Mouse (Mus musculus) heart, embryonic 12.5 days (tissue): Measurements from ENCODE around the gene Fbln1. TPM values are rescaled to one million over a fixed set of nuclear protein-coding genes. Genes with fewer than 3 reads are reported as not detected.

Experiments used
- ATAC-seq: fragments of 200-750 bp; cut with Nextera tagmentation; 2 replicates; pipeline ENCODE4 v1.8.0; 2017; ENCODE audit warnings: moderate TSS enrichment, moderate library complexity; ENCODE audit not compliant: insufficient number of reproducible peaks, low FRiP score
- H3K27ac ChIP-seq: fragments of 300-500 bp; sonication (generic); 2 replicates; pipeline ENCODE4 v1.5.1; 2016; ENCODE audit warnings: mild to moderate bottlenecking, moderate library complexity; ENCODE audit not compliant: poor library complexity, severe bottlenecking
- H3K27me3 ChIP-seq: fragments of 300-500 bp; sonication (generic); replicated peaks from 2 replicates; pipeline ENCODE4 v1.6.1; 2016; ENCODE audit warnings: mild to moderate bottlenecking, moderate library complexity
- H3K36me3 ChIP-seq: fragments of 300-500 bp; sonication (generic); 2 replicates; pipeline ENCODE4 v1.6.1; 2016; ENCODE audit warnings: mild to moderate bottlenecking, moderate library complexity
- H3K4me1 ChIP-seq: fragments of 300-500 bp; sonication (generic); replicated peaks from 2 replicates; pipeline ENCODE4 v1.6.1; 2016; ENCODE audit warnings: mild to moderate bottlenecking
- H3K4me2 ChIP-seq: fragments of 300-500 bp; sonication (generic); 2 replicates; pipeline ENCODE4 v1.6.1; 2016; ENCODE audit warnings: mild to moderate bottlenecking, moderate library complexity
- H3K4me3 ChIP-seq: fragments of 300-500 bp; sonication (generic); 2 replicates; pipeline ENCODE4 v1.5.1; 2016; ENCODE audit warnings: mild to moderate bottlenecking
- H3K9ac ChIP-seq: fragments of 300-500 bp; sonication (generic); 2 replicates; pipeline ENCODE4 v1.6.1; 2016; ENCODE audit warnings: mild to moderate bottlenecking, moderate library complexity
- H3K9me3 ChIP-seq: fragments of 300-500 bp; sonication (generic); replicated peaks from 2 replicates; pipeline ENCODE4 v1.6.1; 2016; ENCODE audit warnings: mild to moderate bottlenecking, moderate library complexity
- WGBS: fragments of 180-500 bp; shearing (Covaris S2); methylation state at CpG from one replicate; pipeline ENCODE4 v1.1.7; 2016; 5-methylcytosine and 5-hydroxymethylcytosine counted together
- polyA plus RNA-seq: library from polyadenylated mRNA; unstranded; fragments of >200 nt; fragmentation: Nextera tagmentation; extraction: Ambion mirVana; gene quantifications from 2 replicates; pipeline ENCODE4 v1.2.1, GENCODE M21; 2016

Gene Fbln1
- polyA plus RNA-seq, result 142 and 145 TPM in 2 replicates

DNA sequence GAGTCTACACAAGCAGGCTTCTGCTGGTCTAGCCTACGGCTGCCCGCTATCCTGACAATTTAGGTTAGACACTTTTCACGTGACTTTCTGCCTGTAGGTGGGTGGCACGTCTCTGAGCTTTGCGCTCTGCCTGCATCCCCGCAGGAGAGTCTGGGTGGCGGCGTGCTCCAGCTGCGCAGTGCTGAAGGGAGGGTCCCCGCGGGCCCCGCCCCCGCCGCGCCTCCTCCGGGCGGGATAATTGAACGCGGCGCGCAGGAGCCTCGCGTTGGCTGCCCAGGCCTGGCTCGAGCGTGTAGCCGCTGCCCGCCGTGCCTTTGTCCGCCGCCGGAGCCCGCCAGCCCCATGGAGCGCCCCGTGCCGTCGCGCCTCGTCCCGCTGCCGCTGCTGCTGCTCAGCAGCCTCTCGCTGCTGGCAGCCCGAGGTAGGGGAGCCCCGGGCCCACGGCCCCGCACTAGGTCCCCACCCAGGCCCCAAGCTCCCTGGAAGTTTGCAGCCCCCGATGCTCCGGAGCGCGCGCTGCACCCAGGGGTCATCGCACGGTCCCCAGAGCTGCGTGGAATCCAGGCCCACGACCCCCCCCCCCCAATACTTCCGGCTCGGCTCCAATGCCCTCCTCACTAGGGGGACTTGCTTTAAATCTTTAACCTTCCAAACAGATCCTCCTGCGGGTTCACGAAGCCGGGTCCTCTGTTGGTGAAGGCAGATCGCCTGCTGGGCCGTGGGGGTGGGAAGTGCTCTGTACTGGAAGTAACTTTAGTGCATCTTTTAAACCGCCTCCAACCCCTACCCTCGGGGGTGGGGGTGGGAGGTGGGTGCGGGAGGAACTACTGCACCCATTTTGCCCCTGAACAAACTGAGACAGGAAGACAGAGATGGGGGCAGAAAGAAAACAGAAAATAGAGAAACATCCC lies at the start of gene Fbln1:
Gene Fbln1 (plus strand): TSS at position 158 of the 911 bp plus-strand sequence.
- Histone ChIP-seq H3K4me2 (peak within 1 kb of the TSS; percentile 97), H3K9me3 (no peaks in the 10 kb centered on the region), H3K4me1 (peaks cover 28% of the 10 kb centered on the region), H3K4me3 (peak within 1 kb of the TSS; percentile 74), H3K36me3 (peaks cover 5% of the 10 kb centered on the region; the same call in 1 of the 2 replicates), H3K9ac (peak within 1 kb of the TSS; percentile 88), H3K27me3 (peaks cover 29% of the 10 kb centered on the region), H3K27ac (peak within 1 kb of the TSS; percentile 67)
- ATAC-seq, result peak; percentile 80
- WGBS, result under 1% methylated on average over 63 of the region's 64 CpGs

DNA sequence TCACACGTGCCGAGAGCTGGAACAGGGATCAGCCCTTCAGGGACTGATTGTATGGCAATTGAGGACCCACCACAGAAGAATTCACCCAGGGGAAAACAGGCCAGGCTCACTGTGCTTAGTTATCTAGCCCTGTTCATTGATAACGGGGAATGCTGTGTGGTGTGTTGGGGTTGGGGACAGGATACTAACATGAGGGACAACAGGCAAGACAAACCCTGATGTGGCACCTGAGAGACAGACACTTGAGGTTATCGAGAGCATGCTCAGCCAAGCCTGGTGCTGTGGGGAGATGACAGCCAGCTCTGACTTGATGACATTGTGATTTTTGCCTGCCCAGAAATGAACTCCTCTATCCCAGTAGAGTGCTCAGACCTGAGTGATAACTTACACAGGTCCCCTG lies 49.6 kb upstream of the Fbln1 start:
- Histone ChIP-seq H3K27me3 (peaks cover 22% of the 10 kb centered on the region), H3K4me2 (no peak overlapping the region)
- ATAC-seq, result peak; percentile 37; the same call in 1 of the 2 replicates

DNA sequence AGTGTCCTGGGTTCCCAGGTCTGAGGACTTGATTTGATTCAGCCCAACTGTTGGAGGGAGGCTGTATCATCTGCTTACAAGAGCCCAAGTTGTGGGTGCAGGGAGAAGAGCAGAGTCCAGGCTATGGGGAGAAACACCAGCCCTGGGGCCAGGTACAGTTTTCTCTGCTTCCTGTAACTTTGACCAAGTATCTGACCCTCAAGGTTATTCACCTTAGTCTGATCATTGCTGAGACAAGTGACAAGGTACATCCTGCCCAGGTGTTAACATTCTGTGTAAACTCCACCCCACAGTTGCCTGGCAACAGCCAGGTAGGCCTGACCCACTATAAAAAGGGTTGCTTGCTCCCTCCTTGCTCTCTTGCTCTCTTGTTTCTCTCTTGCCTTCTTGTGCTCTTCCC lies 44.3 kb upstream of the Fbln1 start:
- H3K4me2 ChIP-seq, result no peak overlapping the region
- peaks cover 26% of the 10 kb centered on the region for H3K27me3 ChIP-seq

More for the DNA sequence above, 49.6 kb upstream of the Fbln1 start:
- peaks cover 3% of the 10 kb centered on the region; the same call in 1 of the 2 replicates for H3K9me3 ChIP-seq
- no peak overlapping the region for H3K4me3 ChIP-seq
- H3K4me1 ChIP-seq, result peaks cover 28% of the 10 kb centered on the region
- H3K27ac ChIP-seq, result 0 out of 2 replicates have a peak overlapping the region, but pooled peaks have one; percentile 9
- 14% methylated on average over 4 of the region's 4 CpGs for WGBS
- H3K36me3 ChIP-seq, result no peaks in the 10 kb centered on the region
- H3K9ac ChIP-seq, result no peak overlapping the region

DNA sequence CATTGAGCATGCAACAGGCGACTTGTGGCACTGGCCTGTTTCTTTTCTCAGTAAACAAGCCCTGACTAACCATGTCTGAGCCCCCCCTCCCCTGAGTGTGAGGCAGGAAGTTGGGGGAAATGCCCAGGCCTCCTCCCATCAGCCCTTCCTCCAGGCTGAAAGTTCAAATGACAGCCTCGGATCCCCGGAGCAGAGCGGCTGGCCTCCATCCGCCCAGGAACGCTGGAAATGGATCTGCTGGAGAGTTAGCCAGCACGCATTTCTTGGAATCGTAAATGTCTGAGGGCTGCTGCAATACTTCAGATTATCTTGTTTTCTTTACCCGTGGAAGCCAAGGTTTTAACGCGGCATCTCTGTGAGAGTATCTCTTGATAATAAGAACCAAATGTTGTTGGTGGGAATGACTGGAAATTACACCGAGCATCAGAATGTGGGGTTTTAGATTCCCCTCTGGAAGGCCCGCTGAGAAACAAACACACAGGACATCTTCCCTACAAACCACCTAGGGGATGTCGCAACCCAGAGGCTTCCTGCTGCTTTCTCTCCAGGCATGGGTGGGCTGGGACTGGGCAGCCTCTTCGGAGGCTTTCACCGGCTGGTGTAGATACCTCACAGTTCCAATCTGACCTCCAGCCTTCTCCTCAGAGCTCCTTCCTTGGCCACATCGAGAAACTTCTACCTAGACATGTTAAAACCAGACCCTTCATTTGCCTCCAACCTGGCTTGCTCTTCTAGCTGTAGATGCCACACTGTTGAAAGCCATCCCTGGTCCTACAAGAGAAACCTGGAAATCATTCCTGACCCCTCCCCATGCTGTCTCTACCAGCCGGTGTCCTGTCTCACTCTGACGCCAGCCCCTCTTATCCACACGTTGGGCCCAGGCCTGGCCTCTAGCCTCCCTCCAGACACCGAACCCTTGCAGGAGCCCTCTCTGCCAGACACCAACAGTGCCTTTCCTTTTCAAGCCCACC lies 42.8 kb upstream of the Fbln1 start:
- no peak for ATAC-seq
- WGBS, result 24% methylated on average over 21 of the region's 21 CpGs
- no peak overlapping the region for H3K9ac ChIP-seq
- 0 out of 2 replicates have a peak overlapping the region, but pooled peaks have one; percentile 17 for H3K27ac ChIP-seq
- H3K4me2 ChIP-seq, result peak overlapping the region; percentile 2; the same call in 1 of the 2 replicates
- no peak overlapping the region for H3K4me3 ChIP-seq
- H3K9me3 ChIP-seq, result no peaks in the 10 kb centered on the region
- peaks cover 26% of the 10 kb centered on the region for H3K27me3 ChIP-seq
- H3K4me1 ChIP-seq, result peaks cover 34% of the 10 kb centered on the region
- no peaks in the 10 kb centered on the region for H3K36me3 ChIP-seq

More for the DNA sequence above, 44.3 kb upstream of the Fbln1 start:
- Histone ChIP-seq H3K27ac (no peak overlapping the region), H3K9ac (no peak overlapping the region), H3K4me3 (no peak overlapping the region), H3K4me1 (peaks cover 30% of the 10 kb centered on the region), H3K9me3 (peaks cover 3% of the 10 kb centered on the region; the same call in 1 of the 2 replicates), H3K36me3 (no peaks in the 10 kb centered on the region)
- ATAC-seq, result no peak

DNA sequence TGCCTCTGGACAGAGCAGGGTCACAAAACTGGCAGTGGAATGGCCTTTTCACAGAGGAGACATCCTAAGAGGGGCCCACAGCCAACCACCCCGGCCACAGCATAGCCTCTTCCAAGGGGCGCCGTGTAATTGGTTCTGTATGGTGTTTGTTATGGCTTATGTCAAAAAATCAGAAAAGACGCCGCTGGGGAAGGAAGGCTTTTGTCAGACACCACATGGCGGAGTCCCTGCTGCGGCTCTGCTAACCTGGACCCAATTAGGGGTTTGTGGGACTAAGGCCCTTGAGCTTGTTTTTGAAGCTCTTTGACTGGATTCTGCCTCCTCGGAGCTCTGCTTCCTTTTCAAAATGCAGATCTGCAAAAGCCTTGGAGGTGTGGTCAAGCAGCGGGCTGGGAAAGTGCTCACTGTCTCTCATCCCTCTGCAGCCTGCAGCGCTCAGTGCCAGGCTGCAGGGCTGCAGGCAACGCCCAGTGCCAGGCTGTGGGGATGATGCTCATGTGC lies 39.3 kb upstream of the Fbln1 start:
- peaks cover 28% of the 10 kb centered on the region for H3K4me1 ChIP-seq

DNA sequence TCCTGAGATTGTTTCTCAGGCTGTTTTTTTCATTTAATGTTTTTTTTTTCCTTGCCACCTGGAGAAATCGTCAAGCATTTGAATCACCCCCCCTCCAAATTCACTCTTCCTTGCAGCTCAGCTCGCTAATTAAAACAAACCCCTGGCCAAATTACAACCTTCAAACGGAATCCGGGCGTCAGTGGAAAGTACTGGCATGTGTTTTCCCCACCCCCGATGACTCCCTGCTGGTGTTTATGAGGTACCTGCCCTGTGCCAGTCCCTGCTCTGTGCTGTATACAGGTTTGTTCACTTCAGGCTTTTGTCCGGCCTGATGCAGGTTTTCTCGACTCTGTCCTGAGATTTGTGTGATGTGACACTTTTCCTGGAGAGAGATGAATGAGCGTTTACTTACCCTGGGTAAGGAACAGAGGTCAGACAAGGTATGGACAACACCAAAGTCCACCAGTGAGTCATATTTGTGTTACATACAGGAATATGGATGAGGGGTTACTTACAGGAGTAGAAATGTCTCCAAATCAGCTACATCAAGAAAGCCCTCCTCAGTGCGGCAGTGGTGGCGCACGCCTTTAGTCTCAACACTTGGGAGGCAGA lies 38.6 kb upstream of the Fbln1 start:
- Histone ChIP-seq H3K9ac (0 out of 2 replicates have a peak overlapping the region, but pooled peaks have one; percentile 8), H3K4me3 (no peak overlapping the region), H3K9me3 (no peaks in the 10 kb centered on the region), H3K4me1 (peaks cover 29% of the 10 kb centered on the region), H3K36me3 (no peaks in the 10 kb centered on the region), H3K27ac (no peak overlapping the region), H3K4me2 (no peak overlapping the region), H3K27me3 (peaks cover 12% of the 10 kb centered on the region; the same call in 1 of the 2 replicates)
- ATAC-seq, result no peak
- WGBS, result 56% methylated on average over 12 of the region's 12 CpGs

More for the DNA sequence above, 39.3 kb upstream of the Fbln1 start:
- 44% methylated on average over 11 of the region's 11 CpGs for WGBS
- H3K36me3 ChIP-seq, result no peaks in the 10 kb centered on the region
- H3K27ac ChIP-seq, result no peak overlapping the region
- H3K4me2 ChIP-seq, result no peak overlapping the region
- no peak overlapping the region for H3K4me3 ChIP-seq
- no peak overlapping the region for H3K9ac ChIP-seq
- no peak for ATAC-seq
- H3K9me3 ChIP-seq, result no peaks in the 10 kb centered on the region
- H3K27me3 ChIP-seq, result peaks cover 18% of the 10 kb centered on the region; the same call in 1 of the 2 replicates

DNA sequence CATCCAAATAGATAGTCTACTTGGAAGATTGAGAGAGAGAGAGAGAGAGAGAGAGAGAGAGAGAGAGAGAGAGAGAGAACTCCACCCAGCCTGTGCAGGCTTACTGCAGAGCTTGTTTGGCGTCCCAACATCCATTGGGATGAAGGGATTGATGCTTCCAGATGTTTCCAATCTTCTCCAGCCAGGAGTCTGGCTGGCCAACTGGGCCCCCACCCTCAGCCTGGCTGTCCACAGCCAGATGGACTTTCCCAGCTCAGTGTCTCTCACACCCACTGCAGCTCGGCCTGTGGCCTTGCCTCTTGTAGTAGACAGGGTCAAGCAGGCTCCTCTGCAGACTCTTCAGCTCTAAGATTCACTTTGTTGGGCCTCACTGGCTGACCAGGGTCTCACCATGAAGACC lies 33.7 kb upstream of the Fbln1 start:
- no peak overlapping the region for H3K4me2 ChIP-seq
- peak; percentile 33; the same call in 1 of the 2 replicates for ATAC-seq
- WGBS, result 68% methylated on average over 1 of the region's 2 CpGs
- 0 out of 2 replicates have a peak, but pooled peaks cover 5% of the 10 kb centered on the region for H3K9me3 ChIP-seq
- no peak overlapping the region for H3K9ac ChIP-seq
- no peak overlapping the region for H3K27ac ChIP-seq
- H3K27me3 ChIP-seq, result 0 out of 2 replicates have a peak, but pooled peaks cover 3% of the 10 kb centered on the region
- peaks cover 33% of the 10 kb centered on the region for H3K4me1 ChIP-seq
- no peaks in the 10 kb centered on the region for H3K36me3 ChIP-seq
- no peak overlapping the region for H3K4me3 ChIP-seq

DNA sequence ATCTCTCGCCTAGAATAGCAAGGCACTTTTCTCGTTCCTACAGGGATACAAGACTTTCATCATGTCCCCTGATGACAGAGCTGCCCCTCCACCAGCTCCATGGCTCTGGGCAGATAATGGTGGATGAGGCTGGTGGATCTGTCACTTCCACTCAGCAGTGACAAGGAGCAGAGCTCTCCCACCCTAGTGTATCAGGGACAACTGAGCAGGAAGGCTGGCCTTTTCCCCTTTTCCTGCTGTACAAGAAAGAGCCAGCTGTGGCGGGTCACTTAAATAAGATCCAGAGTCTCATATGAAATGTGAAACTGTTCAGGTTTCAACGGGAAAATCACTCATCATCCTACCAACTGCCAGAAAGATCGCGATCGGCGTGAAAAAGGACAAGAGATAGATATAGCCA lies 32.3 kb upstream of the Fbln1 start:
- peak overlapping the region; percentile 48 for H3K27ac ChIP-seq
- H3K36me3 ChIP-seq, result no peaks in the 10 kb centered on the region
- no peak overlapping the region for H3K9ac ChIP-seq
- peaks cover 39% of the 10 kb centered on the region for H3K4me1 ChIP-seq
- no peak for ATAC-seq
- 23% methylated on average over 8 of the region's 8 CpGs for WGBS
- peak overlapping the region; percentile 33 for H3K4me2 ChIP-seq
- H3K9me3 ChIP-seq, result 0 out of 2 replicates have a peak, but pooled peaks cover 5% of the 10 kb centered on the region
- 0 out of 2 replicates have a peak, but pooled peaks cover 3% of the 10 kb centered on the region for H3K27me3 ChIP-seq
- H3K4me3 ChIP-seq, result no peak overlapping the region

DNA sequence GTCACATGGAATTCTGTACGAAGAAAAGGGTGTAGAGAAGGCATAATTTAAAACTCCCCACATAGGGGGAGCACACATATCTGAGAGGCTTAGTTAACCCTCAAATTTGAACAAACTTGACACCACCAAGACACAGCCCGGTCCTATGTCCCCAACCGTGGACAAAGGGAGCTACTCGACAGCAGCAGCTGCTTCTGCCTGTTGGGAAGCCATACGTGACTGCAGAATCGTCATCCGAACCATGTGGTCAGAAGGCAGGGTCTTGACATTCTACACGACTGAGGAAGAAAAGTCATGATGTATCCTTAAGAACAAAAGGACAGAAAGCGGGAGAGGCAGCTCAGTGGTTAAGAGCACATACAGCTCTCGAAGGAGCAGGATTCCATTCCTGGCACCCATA lies 31.7 kb upstream of the Fbln1 start:
- Histone ChIP-seq H3K4me3 (no peak overlapping the region), H3K36me3 (no peaks in the 10 kb centered on the region), H3K9ac (no peak overlapping the region), H3K27ac (peak overlapping the region; percentile 48), H3K9me3 (0 out of 2 replicates have a peak, but pooled peaks cover 5% of the 10 kb centered on the region), H3K4me2 (no peak overlapping the region), H3K4me1 (peaks cover 45% of the 10 kb centered on the region), H3K27me3 (0 out of 2 replicates have a peak, but pooled peaks cover 3% of the 10 kb centered on the region)
- WGBS, result 41% methylated on average over 10 of the region's 10 CpGs
- ATAC-seq, result no peak

DNA sequence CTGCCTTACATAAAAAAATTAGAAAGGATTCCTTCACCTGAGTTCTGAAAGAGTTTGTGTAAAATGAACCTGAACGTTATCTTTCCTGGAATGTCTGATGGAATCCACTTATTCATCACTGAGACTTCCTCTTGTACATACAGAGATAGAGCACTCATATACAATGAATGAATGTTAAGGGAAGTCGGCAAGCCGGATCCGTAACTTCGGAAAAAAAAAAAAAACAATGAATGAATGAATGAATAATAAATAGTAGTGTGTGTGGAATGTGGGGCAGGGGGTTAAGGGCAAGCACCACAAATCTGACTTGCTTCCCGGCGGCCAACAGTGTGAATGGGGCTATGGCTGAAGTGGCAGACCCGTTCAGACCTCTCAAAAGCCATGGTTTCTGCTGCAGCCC lies 28.2 kb upstream of the Fbln1 start:
- WGBS, result 53% methylated on average over 8 of the region's 8 CpGs
- ATAC-seq, result peak; percentile 65
- Histone ChIP-seq H3K27ac (peak overlapping the region; percentile 83), H3K27me3 (no peaks in the 10 kb centered on the region), H3K36me3 (no peaks in the 10 kb centered on the region), H3K4me1 (peaks cover 58% of the 10 kb centered on the region), H3K9me3 (0 out of 2 replicates have a peak, but pooled peaks cover 5% of the 10 kb centered on the region), H3K4me2 (peak overlapping the region; percentile 55), H3K4me3 (peak overlapping the region; percentile 14; the same call in 1 of the 2 replicates), H3K9ac (no peak overlapping the region)
